Mouse (Mus musculus): ENCODE measurements around the gene Slc16a13.

Gene Slc16a13

GRCm38 (mm10) chr11:70220731-70221602, at the start of gene Slc16a13:
Gene Slc16a13 (minus strand): TSS chr11:70221064.
- DNase-seq = peak; percentile 97

- no peak for DNase-seq
These were observed 45.5 kb upstream of the Slc16a13 start for GRCm38 (mm10) chr11:70266405-70266804.

- no peak for DNase-seq
These were observed 45.0 kb upstream of the Slc16a13 start for GRCm38 (mm10) chr11:70265819-70266218.

GRCm38 (mm10) chr11:70265252-70265651, 44.4 kb upstream of the Slc16a13 start:
- DNase-seq = no peak

- no peak for DNase-seq
These were observed 38.2 kb upstream of the Slc16a13 start for GRCm38 (mm10) chr11:70259035-70259434.

GRCm38 (mm10) chr11:70254931-70255531, 34.2 kb upstream of the Slc16a13 start, which contains the start of gene Alox12:
Gene Alox12 (minus strand): TSS chr11:70255353.
- no peak for DNase-seq

GRCm38 (mm10) chr11:70254337-70254736, 33.5 kb upstream of the Slc16a13 start:
- no peak for DNase-seq

GRCm38 (mm10) chr11:70251853-70252252, 31.0 kb upstream of the Slc16a13 start:
- DNase-seq = no peak

GRCm38 (mm10) chr11:70250150-70250549, 29.3 kb upstream of the Slc16a13 start:
- DNase-seq = no peak

- DNase-seq = peak; percentile 74
These were observed 26.4 kb upstream of the Slc16a13 start for GRCm38 (mm10) chr11:70247136-70247845.

- DNase-seq = no peak
These were observed 21.7 kb upstream of the Slc16a13 start for GRCm38 (mm10) chr11:70242591-70242990.

GRCm38 (mm10) chr11:70239541-70240279, 18.8 kb upstream of the Slc16a13 start, which contains the start of the genes Gm21988 and Rnasek:
Gene Gm21988 (minus strand): TSS chr11:70239830.
Gene Rnasek (minus strand): TSS chr11:70239842.
- peak; percentile 89 for DNase-seq

GRCm38 (mm10) chr11:70238591-70239440, 18.0 kb upstream of the Slc16a13 start:
- DNase-seq = no peak

- DNase-seq = peak; percentile 98
These were observed 16.7 kb upstream of the Slc16a13 start, which contains the start of gene 0610010K14Rik for GRCm38 (mm10) chr11:70237457-70238167. Gene 0610010K14Rik (minus strand): TSS chr11:70237914.

GRCm38 (mm10) chr11:70236717-70237116, 15.9 kb upstream of the Slc16a13 start:
- DNase-seq = no peak

GRCm38 (mm10) chr11:70235254-70235900, 14.5 kb upstream of the Slc16a13 start:
- no peak for DNase-seq

- no peak for DNase-seq
These were observed 13.6 kb upstream of the Slc16a13 start for GRCm38 (mm10) chr11:70234497-70234896.

- no peak for DNase-seq
These were observed 13.2 kb upstream of the Slc16a13 start for GRCm38 (mm10) chr11:70234037-70234436.

GRCm38 (mm10) chr11:70233016-70233415, 12.2 kb upstream of the Slc16a13 start:
- DNase-seq = peak; percentile 61

- DNase-seq = peak; percentile 79
These were observed 11.7 kb upstream of the Slc16a13 start for GRCm38 (mm10) chr11:70232546-70232945.
